Mouse (Mus musculus) heart, postnatal 0 days (tissue): ENCODE results near the gene Tec. TPM values are rescaled to one million over a fixed set of nuclear protein-coding genes. Genes with fewer than 3 reads are reported as not detected.

ENCODE experiments used
- ATAC-seq: fragments of 200-750 bp; cut with Nextera tagmentation; 2 replicates; pipeline ENCODE4 v1.8.0; 2017; ENCODE audit warnings: low read depth, moderate number of reproducible peaks, moderate library complexity; ENCODE audit not compliant: insufficient read depth
- DNase-seq: peaks from one replicate; pipeline ENCODE4 v3.0.0-alpha.2; 2016; ENCODE audit warnings: low spot score
- H3K27ac ChIP-seq: fragments of 300-500 bp; sonication (generic); 2 replicates; pipeline ENCODE4 v1.5.1; 2014; ENCODE audit warnings: low read depth, mild to moderate bottlenecking
- H3K27me3 ChIP-seq: fragments of 300-500 bp; sonication (generic); 2 replicates; pipeline ENCODE4 v1.6.1; 2014; ENCODE audit warnings: low read length, mixed read lengths; ENCODE audit not compliant: control insufficient read depth, insufficient read depth
- H3K36me3 ChIP-seq: fragments of 300-500 bp; sonication (generic); replicated peaks from 2 replicates; pipeline ENCODE4 v1.6.1; 2014; ENCODE audit warnings: low read length, mixed read lengths; ENCODE audit not compliant: control insufficient read depth, insufficient read depth
- H3K4me1 ChIP-seq: fragments of 300-500 bp; sonication (generic); 2 replicates; pipeline ENCODE4 v1.6.1; 2014; ENCODE audit warnings: antibody characterized with exemption; ENCODE audit not compliant: control insufficient read depth, insufficient read depth
- H3K4me2 ChIP-seq: fragments of 300-500 bp; sonication (generic); 2 replicates; pipeline ENCODE4 v1.6.1; 2014; ENCODE audit warnings: low read depth, mild to moderate bottlenecking, low read length, moderate library complexity
- H3K4me3 ChIP-seq: fragments of 300-500 bp; sonication (generic); 2 replicates; pipeline ENCODE4 v1.5.1; 2014; ENCODE audit warnings: low read depth, low read length
- H3K9ac ChIP-seq: fragments of 300-500 bp; sonication (generic); replicated peaks from 2 replicates; pipeline ENCODE4 v1.6.1; 2014; ENCODE audit warnings: low read depth, low read length, mixed read lengths
- H3K9me3 ChIP-seq: fragments of 300-500 bp; sonication (generic); replicated peaks from 2 replicates; pipeline ENCODE4 v1.6.1; 2016; ENCODE audit warnings: low read length; ENCODE audit not compliant: control insufficient read depth
- CTCF ChIP-seq: IDR thresholded peaks from 2 replicates; pipeline ENCODE4 v1.5.1; 2016; ENCODE audit warnings: antibody characterized with exemption, control low read depth, low read depth
- EP300 ChIP-seq: IDR thresholded peaks from 2 replicates; pipeline ENCODE4 v1.6.1; 2016; ENCODE audit warnings: antibody characterized with exemption, low read depth
- WGBS: fragments of 180-500 bp; shearing (Covaris S2); extraction: QIAGEN DNeasy Blood & Tissue Kit; methylation state at CpG from one replicate; pipeline ENCODE4 v1.1.7; 2014; 5-methylcytosine and 5-hydroxymethylcytosine counted together
- polyA plus RNA-seq: library from polyadenylated mRNA; unstranded; fragments of >200 nt; fragmentation: Nextera tagmentation; extraction: Ambion mirVana; gene quantifications from 2 replicates; pipeline ENCODE4 v1.2.1, GENCODE M21; 2015
- total RNA-seq: library from RNA; depleted of rRNA; stranded (reverse); fragments of >200 nt; gene quantifications from 2 replicates; pipeline ENCODE4 v1.2.3, GENCODE M21; 2014; ENCODE audit warnings: low replicate concordance; rRNA removed

Gene Tec
- total and polyA plus RNA-seq, 2 experiments from 2014 or later, result 11.1 to 16.2 TPM

GRCm38 (mm10) chr5:72706095-72706494 lies 162.2 kb downstream of the Tec start:
- Histone ChIP-seq H3K36me3 (no peaks in the 10 kb centered on the region), H3K4me2 (no peak overlapping the region), H3K27me3 (no peaks in the 10 kb centered on the region), H3K4me3 (no peak overlapping the region), H3K9ac (no peak overlapping the region), H3K9me3 (peaks cover 2% of the 10 kb centered on the region; the same call in 1 of the 2 replicates), H3K4me1 (no peaks in the 10 kb centered on the region), H3K27ac (no peak overlapping the region)
- DNase-seq, result no peak
- WGBS, result 57% methylated on average over 10 of the region's 10 CpGs
- no peak for TF ChIP-seq CTCF
- no peak for TF ChIP-seq EP300
- ATAC-seq, result no peak

Other genes with a start within 250 kb of the Tec start
- not detected in 2 replicates for gene Cnga1, start 224.2 kb downstream of the Tec start, total RNA-seq
- not detected in 2 replicates for gene Cnga1, start 224.2 kb downstream of the Tec start, polyA plus RNA-seq
- 0.46 TPM in 1 of 2 replicates, not detected in the other for gene Nipal1, start 220.7 kb downstream of the Tec start, total RNA-seq
- gene Nipal1, start 220.7 kb downstream of the Tec start, polyA plus RNA-seq, result 0.08 TPM in 1 of 2 replicates, not detected in the other
- gene Txk, start 115.7 kb downstream of the Tec start, total RNA-seq, result 0.19 TPM in 1 of 2 replicates, not detected in the other
- 0.10 TPM in 1 of 2 replicates, not detected in the other for gene Txk, start 115.7 kb downstream of the Tec start, polyA plus RNA-seq
- 80.9 and 85.3 TPM in 2 replicates for gene Slain2, start 45.8 kb upstream of the Tec start, total RNA-seq
- 19.8 and 20.0 TPM in 2 replicates for gene Slain2, start 45.8 kb upstream of the Tec start, polyA plus RNA-seq
- not detected in 2 replicates for gene Gm10135, start 106.2 kb upstream of the Tec start, total RNA-seq
- not detected in 2 replicates for gene Gm10135, start 106.2 kb upstream of the Tec start, polyA plus RNA-seq
- not detected in 2 replicates for gene Slc10a4, start 138.4 kb upstream of the Tec start, total RNA-seq
- gene Slc10a4, start 138.4 kb upstream of the Tec start, polyA plus RNA-seq, result 0.19 TPM in 2 replicates